Comparison of ENCODE assay signal across 8 mouse cellular contexts in genomic region chr16:30601946-30602345, GRCm38 (mm10). TPM values are rescaled to one million over a fixed set of nuclear protein-coding genes. Genes with fewer than 3 reads are reported as not detected.
DNase-seq lines count a peak whose midpoint lies in the region; ATAC-seq and TF ChIP-seq lines count a peak whose summit lies in the region.

No protein-coding gene starts in this region.

- ATAC-seq in heart, embryonic 16.5 days (replicated peaks; ENCODE audit: extremely low read depth, insufficient read depth, low FRiP score), result no peak
- ATAC-seq in limb, embryonic 14.5 days (ENCODE audit: low FRiP score, low read depth), result no peak

- H3K4me3 ChIP-seq in heart, embryonic 16.5 days (ENCODE audit: low read length), result peak overlapping the region; percentile 78
- peak overlapping the region; percentile 62 for H3K4me3 ChIP-seq in limb, embryonic 14.5 days (replicated peaks; ENCODE audit: low read length)
- H3K4me3 ChIP-seq in olfactory bulb, adult 2 months (ENCODE audit: insufficient read depth, low read depth, low read length), result peak overlapping the region; percentile 80

- H3K9me3 ChIP-seq in heart, embryonic 16.5 days (replicated peaks; ENCODE audit: control insufficient read depth, low read length), result no peaks in the 10 kb centered on the region
- no peaks in the 10 kb centered on the region for H3K9me3 ChIP-seq in limb, embryonic 14.5 days (ENCODE audit: control insufficient read depth, low read length)

- H3K9ac ChIP-seq in heart, embryonic 16.5 days (ENCODE audit: low read length), result peak overlapping the region; percentile 85
- H3K9ac ChIP-seq in limb, embryonic 14.5 days (ENCODE audit: low read depth, low read length, severe bottlenecking), result peak overlapping the region; percentile 36

- H3K4me1 ChIP-seq in heart, embryonic 16.5 days (ENCODE audit: control insufficient read depth, insufficient read depth, low read length), result peaks cover 40% of the 10 kb centered on the region
- peaks cover 36% of the 10 kb centered on the region for H3K4me1 ChIP-seq in limb, embryonic 14.5 days (ENCODE audit: control insufficient read depth, insufficient read depth, low read length)
- H3K4me1 ChIP-seq in olfactory bulb, adult 2 months (ENCODE audit: control insufficient read depth, insufficient read depth, low read length), result peaks cover 47% of the 10 kb centered on the region

- peak overlapping the region; percentile 86 for H3K27ac ChIP-seq in heart, embryonic 16.5 days (ENCODE audit: low read length)
- H3K27ac ChIP-seq in limb, embryonic 14.5 days (replicated peaks; ENCODE audit: low read depth, low read length), result no peak overlapping the region
- peak overlapping the region; percentile 82; the same call in 1 of the 2 replicates for H3K27ac ChIP-seq in olfactory bulb, adult 2 months (ENCODE audit: insufficient read depth, low read depth, low read length)

- TF ChIP-seq POLR2A in limb, embryonic 14.5 days (IDR thresholded peaks at IDR 0.05; ENCODE audit: borderline replicate concordance, extremely low read depth, insufficient read depth, insufficient read length), result no peak
- TF ChIP-seq POLR2A in olfactory bulb, adult 2 months (IDR thresholded peaks at IDR 0.05; ENCODE audit: insufficient read depth, low read depth, low read length), result no peak

- no peaks in the 10 kb centered on the region for H3K27me3 ChIP-seq in heart, embryonic 16.5 days (ENCODE audit: control insufficient read depth, insufficient read depth, low read length)
- peaks cover 15% of the 10 kb centered on the region for H3K27me3 ChIP-seq in limb, embryonic 14.5 days (ENCODE audit: control insufficient read depth, insufficient read depth, low read length)

- WGBS in heart, embryonic 16.5 days, result 29% methylated on average over 7 of the region's 7 CpGs
- WGBS in limb, embryonic 14.5 days, result 17% methylated on average over 7 of the region's 7 CpGs
- WGBS in olfactory bulb, adult 2 months, result 60% methylated on average over 7 of the region's 7 CpGs

- H3K4me2 ChIP-seq in heart, embryonic 16.5 days (ENCODE audit: low read depth, low read length), result peak overlapping the region; percentile 96
- peak overlapping the region; percentile 84 for H3K4me2 ChIP-seq in limb, embryonic 14.5 days (replicated peaks; ENCODE audit: low read depth, low read length, severe bottlenecking)

- no peaks in the 10 kb centered on the region for H3K36me3 ChIP-seq in heart, embryonic 16.5 days (ENCODE audit: control insufficient read depth, insufficient read depth)
- H3K36me3 ChIP-seq in limb, embryonic 14.5 days (ENCODE audit: control insufficient read depth, insufficient read depth, low read length), result no peaks in the 10 kb centered on the region

- DNase-seq in adrenal gland, adult 2 months, result peak; percentile 68
- peak; percentile 41 for DNase-seq in embryo, embryonic 10 days (ENCODE audit: low spot score)
- no peak for DNase-seq in limb, embryonic 14.5 days (ENCODE audit: low spot score)
- DNase-seq in left cerebral cortex, adult 11 months (ENCODE audit: low spot score), result no peak
- no peak for DNase-seq in ovary, postnatal 10 days (ENCODE audit: low spot score)
- no peak for DNase-seq in urinary bladder, adult 2 months (ENCODE audit: low spot score)

- TF ChIP-seq CTCF in olfactory bulb, adult 2 months (IDR thresholded peaks at IDR 0.05; ENCODE audit: insufficient read depth, low read depth, low read length), result no peak

RNA-seq across cellular contexts. Expression of gene Fam43a, which starts 2.4 kb away (rescaled TPM):
- 10 to 100 TPM; 17.2 to 27.0 TPM for total RNA-seq in adrenal gland, adult 2 months (2021)
- polyA plus RNA-seq in adrenal gland, adult 2 months (2012; rRNA removed), result 50.9 and 52.9 TPM in 2 replicates
- 19.7 and 20.4 TPM in 2 replicates for polyA plus RNA-seq in heart, embryonic 16.5 days (2015; fragmentation: Nextera tagmentation; extraction: Ambion mirVana)
- polyA plus RNA-seq in limb, embryonic 14.5 days (2012; rRNA removed), result 14.3 and 18.3 TPM in 2 replicates
- 8.0 and 9.1 TPM in 2 replicates for polyA plus RNA-seq in limb, embryonic 14.5 days (2014; fragmentation: Nextera tagmentation; extraction: Ambion mirVana)
- polyA plus RNA-seq in olfactory bulb, adult 2 months (2012; ENCODE audit: insufficient read depth, insufficient read length, low replicate concordance, missing spikeins), result not detected in 2 replicates
- polyA plus RNA-seq in urinary bladder, adult 2 months (2012; rRNA removed), result 9.3 and 9.7 TPM in 2 replicates

RNA-seq across cellular contexts. Expression of gene Lsg1, which starts 14.6 kb away (rescaled TPM):
- total RNA-seq in adrenal gland, adult 2 months (2021), result 10 to 100 TPM; 34.9 to 35.0 TPM
- polyA plus RNA-seq in adrenal gland, adult 2 months (2012; rRNA removed), result 6.0 and 8.0 TPM in 2 replicates
- 28.2 and 37.5 TPM in 2 replicates for polyA plus RNA-seq in heart, embryonic 16.5 days (2015; fragmentation: Nextera tagmentation; extraction: Ambion mirVana)
- 30.2 and 36.3 TPM in 2 replicates for polyA plus RNA-seq in limb, embryonic 14.5 days (2012; rRNA removed)
- polyA plus RNA-seq in limb, embryonic 14.5 days (2014; fragmentation: Nextera tagmentation; extraction: Ambion mirVana), result 64.2 and 64.7 TPM in 2 replicates
- not detected in 2 replicates for polyA plus RNA-seq in olfactory bulb, adult 2 months (2012; ENCODE audit: insufficient read depth, insufficient read length, low replicate concordance, missing spikeins)
- polyA plus RNA-seq in urinary bladder, adult 2 months (2012; rRNA removed), result 22.0 and 22.5 TPM in 2 replicates

RNA-seq across cellular contexts. Expression of gene Tmem44, which starts 51.3 kb away (rescaled TPM):
- 1 to 10 TPM; 2.7 to 5.7 TPM for total RNA-seq in adrenal gland, adult 2 months (2021)
- 8.5 and 11.4 TPM in 2 replicates for polyA plus RNA-seq in adrenal gland, adult 2 months (2012; rRNA removed)
- 19.3 and 21.5 TPM in 2 replicates for polyA plus RNA-seq in heart, embryonic 16.5 days (2015; fragmentation: Nextera tagmentation; extraction: Ambion mirVana)
- 39.4 and 45.2 TPM in 2 replicates for polyA plus RNA-seq in limb, embryonic 14.5 days (2012; rRNA removed)
- polyA plus RNA-seq in limb, embryonic 14.5 days (2014; fragmentation: Nextera tagmentation; extraction: Ambion mirVana), result 16.9 and 24.5 TPM in 2 replicates
- not detected in 2 replicates for polyA plus RNA-seq in olfactory bulb, adult 2 months (2012; ENCODE audit: insufficient read depth, insufficient read length, low replicate concordance, missing spikeins)
- 6.2 and 6.3 TPM in 2 replicates for polyA plus RNA-seq in urinary bladder, adult 2 months (2012; rRNA removed)

Comparison
In these comparisons a context has a peak if more than half of its experiments do, and no peak if none do; other contexts are left out.
1. DNase-seq: peak in adrenal gland, adult 2 months (single experiment) and embryo, embryonic 10 days (single experiment); none in limb, embryonic 14.5 days (single experiment), left cerebral cortex, adult 11 months (single experiment), ovary, postnatal 10 days (single experiment) and urinary bladder, adult 2 months (single experiment).
2. Peak in every context shown above with its lines, with median percentiles within 50 percentile points of each other: H3K4me3 ChIP-seq.